Mouse (Mus musculus) E14TG2a.4 (cell line): ENCODE data around the gene Rps21.

ENCODE experiments used
- CTCF ChIP-seq: conservative IDR thresholded peaks from 2 replicates; pipeline ENCODE4 v1.5.1; 2014; ENCODE audit warnings: low read length
- NANOG ChIP-seq: IDR thresholded peaks from 2 replicates; pipeline ENCODE4 v1.6.1; 2014; ENCODE audit warnings: borderline replicate concordance, low read length, mixed read lengths

GRCm38 (mm10) chr2:180307680-180308079, 50.5 kb downstream of the Rps21 start:
- TF ChIP-seq NANOG, result no peak
- TF ChIP-seq CTCF, result no peak
